Mouse (Mus musculus): ENCODE measurements around the gene Gzmm. TPM values are rescaled to one million over a fixed set of nuclear protein-coding genes. Genes with fewer than 3 reads are reported as not detected.
"Not testable (repeated sequence)": the region's sequence is repeated elsewhere in the genome, so short reads cannot be mapped to it uniquely, and the experiment has no call there.

Gene Gzmm
- total RNA-seq, 2 experiments from 2014 or later, result 3.3 to 3.6 TPM

- no peak for DNase-seq (ENCODE audit: low spot score in 2 of 2)
These were observed 12.8 kb downstream of the Gzmm start for GRCm38 (mm10) chr10:79701443-79702129.

GRCm38 (mm10) chr10:79702970-79703369 lies 14.2 kb downstream of the Gzmm start:
- not testable (repeated sequence) for DNase-seq (ENCODE audit: low spot score in 2 of 2)

GRCm38 (mm10) chr10:79703541-79703940 lies 14.7 kb downstream of the Gzmm start:
- no peak for DNase-seq (ENCODE audit: low spot score in 2 of 2)

GRCm38 (mm10) chr10:79704065-79704969 lies 15.5 kb downstream of the Gzmm start, which contains the start of gene Bsg:
TSS of gene Bsg (plus strand) at chr10:79704491.
- peak; percentile 97 to 99 for DNase-seq (ENCODE audit: low spot score in 2 of 2)

GRCm38 (mm10) chr10:79704970-79705360 lies 16.1 kb downstream of the Gzmm start:
- no peak for DNase-seq (ENCODE audit: low spot score in 2 of 2)

- no peak for DNase-seq (ENCODE audit: low spot score in 2 of 2)
These were observed 17.1 kb downstream of the Gzmm start for GRCm38 (mm10) chr10:79705951-79706350.

- no peak for DNase-seq (ENCODE audit: low spot score in 2 of 2)
These were observed 17.7 kb downstream of the Gzmm start for GRCm38 (mm10) chr10:79706406-79707094.

GRCm38 (mm10) chr10:79707162-79707561 lies 18.3 kb downstream of the Gzmm start:
- no peak for DNase-seq (ENCODE audit: low spot score in 2 of 2)

- no peak for DNase-seq (ENCODE audit: low spot score in 2 of 2)
These were observed 18.9 kb downstream of the Gzmm start for GRCm38 (mm10) chr10:79707759-79708158.

- DNase-seq (ENCODE audit: low spot score in 2 of 2), result no peak
These were observed 19.8 kb downstream of the Gzmm start for GRCm38 (mm10) chr10:79708668-79709067.

GRCm38 (mm10) chr10:79709307-79709706 lies 20.5 kb downstream of the Gzmm start:
- DNase-seq (ENCODE audit: low spot score in 2 of 2), result no peak

- no peak for DNase-seq (ENCODE audit: low spot score in 2 of 2)
These were observed 23.2 kb downstream of the Gzmm start for GRCm38 (mm10) chr10:79712029-79712428.

- peak; percentile 63 to 81 for DNase-seq (ENCODE audit: low spot score in 2 of 2)
These were observed 23.8 kb downstream of the Gzmm start for GRCm38 (mm10) chr10:79712499-79713126.

- no peak for DNase-seq (ENCODE audit: low spot score in 2 of 2)
These were observed 24.3 kb downstream of the Gzmm start for GRCm38 (mm10) chr10:79713163-79713562.

GRCm38 (mm10) chr10:79714996-79715395 lies 26.2 kb downstream of the Gzmm start:
- no peak for DNase-seq (ENCODE audit: low spot score in 2 of 2)

GRCm38 (mm10) chr10:79716254-79716987 lies 27.6 kb downstream of the Gzmm start, which contains the start of gene Hcn2:
TSS of gene Hcn2 (plus strand) at chr10:79716634.
- DNase-seq (ENCODE audit: low spot score in 2 of 2), result no peak

- peak in 1 of 2 experiments; percentile 45 for DNase-seq (ENCODE audit: low spot score in 2 of 2)
These were observed 28.2 kb downstream of the Gzmm start for GRCm38 (mm10) chr10:79716988-79717355.

GRCm38 (mm10) chr10:79717640-79718357 lies 29.0 kb downstream of the Gzmm start:
- no peak for DNase-seq (ENCODE audit: low spot score in 2 of 2)

- no peak for DNase-seq (ENCODE audit: low spot score in 2 of 2)
These were observed 32.3 kb downstream of the Gzmm start for GRCm38 (mm10) chr10:79721089-79721488.

GRCm38 (mm10) chr10:79723047-79723446 lies 34.2 kb downstream of the Gzmm start:
- no peak for DNase-seq (ENCODE audit: low spot score in 2 of 2)

Measured in layer of hippocampus, adult 18-20 months (tissue).